Mouse (Mus musculus) thymus, adult 2 months (tissue): Measurements from ENCODE around the gene Atp6v1d. TPM values are rescaled to one million over a fixed set of nuclear protein-coding genes. Genes with fewer than 3 reads are reported as not detected.

Experiments
- DNase-seq: peaks from one replicate; pipeline ENCODE4 v3.0.0; 2021
- H3K27ac ChIP-seq: fragments of 200-500 bp; 2 replicates; pipeline ENCODE4 v1.5.1; 2012; ENCODE audit warnings: low read length, control low read depth; ENCODE audit not compliant: control insufficient read depth, insufficient read depth
- H3K27me3 ChIP-seq: fragments of 200-500 bp; 2 replicates; pipeline ENCODE4 v1.6.1; 2012; ENCODE audit warnings: mild to moderate bottlenecking, low read length, moderate library complexity, mixed read lengths; ENCODE audit not compliant: control insufficient read depth, insufficient read depth
- H3K36me3 ChIP-seq: fragments of 200-500 bp; 2 replicates; pipeline ENCODE4 v1.6.1; 2012; ENCODE audit warnings: mild to moderate bottlenecking, low read length, moderate library complexity; ENCODE audit not compliant: control insufficient read depth, insufficient read depth
- H3K4me1 ChIP-seq: fragments of 200-500 bp; replicated peaks from 2 replicates; pipeline ENCODE4 v1.6.1; 2012; ENCODE audit warnings: low read length; ENCODE audit not compliant: control insufficient read depth, insufficient read depth
- H3K4me3 ChIP-seq: fragments of 200-500 bp; 2 replicates; pipeline ENCODE4 v1.5.1; 2012; ENCODE audit warnings: mild to moderate bottlenecking, low read length, control low read depth, moderate library complexity; ENCODE audit not compliant: control insufficient read depth, insufficient read depth
- CTCF ChIP-seq: fragments of 200-500 bp; IDR thresholded peaks from 2 replicates; pipeline ENCODE4 v1.5.1; 2012; ENCODE audit warnings: mild to moderate bottlenecking, control low read depth, low read length, moderate library complexity, borderline replicate concordance; ENCODE audit not compliant: control insufficient read depth, poor library complexity, insufficient read depth; ENCODE audit errors: extremely low read depth
- POLR2A ChIP-seq: fragments of 200-500 bp; IDR thresholded peaks from 2 replicates; pipeline ENCODE4 v1.6.1; 2012; ENCODE audit warnings: mild to moderate bottlenecking, low read length, control low read depth, moderate library complexity; ENCODE audit not compliant: control insufficient read depth, poor library complexity, insufficient read depth; ENCODE audit errors: extremely low read depth
- WGBS: fragments of 180-500 bp; shearing (Covaris S2); methylation state at CpG from one replicate; pipeline ENCODE4 v1.1.7; 2018; 5-methylcytosine and 5-hydroxymethylcytosine counted together
- polyA plus RNA-seq: library from polyadenylated mRNA; depleted of rRNA; stranded (reverse); fragments of >200 nt; gene quantifications from 2 replicates; pipeline ENCODE4 v1.2.3, GENCODE M21; 2012; rRNA removed

Atp6v1d gene
- polyA plus RNA-seq, 1 experiment, result 28.1 TPM

GRCm38 (mm10) chr12:78814437-78814836 lies 47.0 kb downstream of the Atp6v1d start:
- H3K27me3 ChIP-seq, result no peaks in the 10 kb centered on the region
- no peaks in the 10 kb centered on the region for H3K4me1 ChIP-seq
- H3K27ac ChIP-seq, result no peak overlapping the region
- DNase-seq, result no peak
- no peaks in the 10 kb centered on the region for H3K36me3 ChIP-seq
- H3K4me3 ChIP-seq, result no peak overlapping the region
- TF ChIP-seq POLR2A (no peak), CTCF (no peak)

GRCm38 (mm10) chr12:78801836-78802235 lies 59.6 kb downstream of the Atp6v1d start:
- Histone ChIP-seq H3K27ac (no peak overlapping the region), H3K27me3 (no peaks in the 10 kb centered on the region), H3K4me1 (no peaks in the 10 kb centered on the region), H3K36me3 (peaks cover 4% of the 10 kb centered on the region), H3K4me3 (no peak overlapping the region)
- no peak for DNase-seq
- TF ChIP-seq POLR2A, result no peak

GRCm38 (mm10) chr12:78800036-78800435 lies 61.4 kb downstream of the Atp6v1d start:
- Histone ChIP-seq H3K27ac (no peak overlapping the region), H3K4me3 (no peak overlapping the region), H3K4me1 (no peaks in the 10 kb centered on the region), H3K36me3 (peaks cover 4% of the 10 kb centered on the region), H3K27me3 (no peaks in the 10 kb centered on the region)
- TF ChIP-seq POLR2A (no peak), CTCF (no peak)
- DNase-seq, result no peak
- 88% methylated on average over 3 of the region's 3 CpGs for WGBS

- Histone ChIP-seq H3K36me3 (peaks cover 4% of the 10 kb centered on the region), H3K27ac (no peak overlapping the region)
These were observed 67.2 kb downstream of the Atp6v1d start for GRCm38 (mm10) chr12:78794236-78794635.

DNA sequence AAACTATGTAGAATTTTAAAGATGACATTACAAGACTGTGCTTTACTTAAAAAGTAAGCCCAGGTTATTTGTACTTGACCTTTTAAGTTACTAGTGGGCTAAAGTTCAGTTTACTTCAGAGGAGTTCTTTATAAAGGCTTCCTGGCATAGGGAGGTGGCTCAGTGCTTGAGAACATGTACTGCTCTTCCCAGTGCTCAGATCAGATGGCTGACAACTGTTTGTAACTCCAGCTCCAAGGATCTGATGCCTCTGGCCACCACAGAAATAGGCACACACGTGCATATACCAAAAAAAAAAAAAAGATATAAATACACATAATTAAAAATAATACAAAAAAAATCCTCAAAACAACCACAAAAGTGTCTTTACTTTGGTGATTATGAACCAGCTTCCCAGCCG lies 70.6 kb downstream of the Atp6v1d start:
- H3K27ac ChIP-seq, result no peak overlapping the region
- no peaks in the 10 kb centered on the region for H3K27me3 ChIP-seq
- 94% methylated on average over 2 of the region's 2 CpGs for WGBS
- H3K4me1 ChIP-seq, result no peaks in the 10 kb centered on the region
- DNase-seq, result no peak
- H3K36me3 ChIP-seq, result no peaks in the 10 kb centered on the region
- H3K4me3 ChIP-seq, result no peak overlapping the region
- TF ChIP-seq POLR2A (no peak), CTCF (no peak)

More at GRCm38 (mm10) chr12:78794236-78794635, 67.2 kb downstream of the Atp6v1d start:
- TF ChIP-seq POLR2A, result no peak
- TF ChIP-seq CTCF, result no peak
- WGBS, result 86% methylated on average over 1 of the region's 1 CpGs
- Histone ChIP-seq H3K4me1 (no peaks in the 10 kb centered on the region), H3K27me3 (no peaks in the 10 kb centered on the region), H3K4me3 (no peak overlapping the region)
- DNase-seq, result no peak

Other genes with a start within 250 kb of the Atp6v1d start
- gene Fam71d, start 170.1 kb downstream of the Atp6v1d start, polyA plus RNA-seq, result not detected in 2 replicates
- gene Mpp5, start 112.7 kb downstream of the Atp6v1d start, polyA plus RNA-seq, result 1.7 and 1.8 TPM in 2 replicates
- gene Eif2s1, start 181 bp upstream of the Atp6v1d start, polyA plus RNA-seq, result 15.9 and 20.8 TPM in 2 replicates
- gene Plek2, start 45.3 kb upstream of the Atp6v1d start, polyA plus RNA-seq, result 1.4 and 1.9 TPM in 2 replicates
- gene Tmem229b, start 146.0 kb upstream of the Atp6v1d start, polyA plus RNA-seq, result 82.4 and 82.7 TPM in 2 replicates
- gene Plekhh1, start 167.5 kb upstream of the Atp6v1d start, polyA plus RNA-seq, result 0.96 and 1.1 TPM in 2 replicates
- 21.3 and 23.6 TPM in 2 replicates for gene Pigh, start 228.0 kb upstream of the Atp6v1d start, polyA plus RNA-seq